Mouse (Mus musculus) adrenal gland, adult 18-20 months (tissue): ENCODE results near the gene Slc7a1. TPM values are rescaled to one million over a fixed set of nuclear protein-coding genes. Genes with fewer than 3 reads are reported as not detected.

ENCODE experiments used
- DNase-seq, 2 experiments: peaks; one replicate each; pipeline ENCODE4 v3.0.0; 2021 to 2022; ENCODE audit warnings: low spot score in 2 of 2
- total RNA-seq, 2 experiments: library from RNA; stranded (reverse); gene quantifications; 1 replicate in 1 of 2; 2 replicates in 1 of 2; pipeline ENCODE4 v1.2.3; 2021

The Slc7a1 gene
- total RNA-seq, 2 experiments from 2014 or later, result 87.0 to 94.9 TPM

DNA sequence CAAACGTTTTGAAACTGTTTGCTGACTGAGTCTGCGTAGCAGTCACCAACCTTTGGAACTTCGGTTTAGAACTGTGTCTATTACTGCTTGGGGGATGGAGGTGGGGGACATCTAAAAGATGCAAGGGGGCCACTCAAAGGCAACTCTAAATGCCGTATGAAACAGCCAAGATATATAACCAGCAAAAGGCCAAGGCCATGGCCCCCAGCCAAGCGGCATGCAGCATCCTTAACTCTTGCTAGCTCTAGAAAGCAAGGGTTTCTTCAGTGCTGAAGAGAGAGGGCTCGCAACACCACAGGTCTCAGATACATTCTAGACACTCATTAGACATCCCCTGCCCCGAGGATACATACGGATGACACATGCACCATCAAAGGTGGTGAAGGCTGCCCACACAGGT, 6.4 kb downstream of the Slc7a1 start:
- DNase-seq, result peak; percentile 59 to 66

DNA sequence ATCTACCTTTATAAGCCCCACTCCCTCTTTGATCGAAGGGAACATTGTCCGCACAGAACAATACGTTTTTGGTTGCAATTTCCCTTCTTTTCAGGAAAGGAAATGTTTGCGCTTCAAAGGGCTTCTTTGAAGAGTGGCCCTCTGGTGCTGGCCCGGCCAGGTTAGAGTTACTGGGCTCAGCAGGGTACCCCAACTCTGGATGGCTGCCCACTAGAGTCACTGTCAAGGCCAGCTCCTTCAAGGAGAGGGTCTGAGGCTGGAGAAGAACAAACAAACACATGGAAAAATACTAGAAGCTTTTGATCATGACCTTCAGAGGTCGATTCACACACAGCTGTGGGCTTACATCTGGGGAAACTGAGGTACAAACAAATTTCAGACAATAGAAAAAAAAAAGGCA, 6.9 kb downstream of the Slc7a1 start:
- DNase-seq, result no peak

DNA sequence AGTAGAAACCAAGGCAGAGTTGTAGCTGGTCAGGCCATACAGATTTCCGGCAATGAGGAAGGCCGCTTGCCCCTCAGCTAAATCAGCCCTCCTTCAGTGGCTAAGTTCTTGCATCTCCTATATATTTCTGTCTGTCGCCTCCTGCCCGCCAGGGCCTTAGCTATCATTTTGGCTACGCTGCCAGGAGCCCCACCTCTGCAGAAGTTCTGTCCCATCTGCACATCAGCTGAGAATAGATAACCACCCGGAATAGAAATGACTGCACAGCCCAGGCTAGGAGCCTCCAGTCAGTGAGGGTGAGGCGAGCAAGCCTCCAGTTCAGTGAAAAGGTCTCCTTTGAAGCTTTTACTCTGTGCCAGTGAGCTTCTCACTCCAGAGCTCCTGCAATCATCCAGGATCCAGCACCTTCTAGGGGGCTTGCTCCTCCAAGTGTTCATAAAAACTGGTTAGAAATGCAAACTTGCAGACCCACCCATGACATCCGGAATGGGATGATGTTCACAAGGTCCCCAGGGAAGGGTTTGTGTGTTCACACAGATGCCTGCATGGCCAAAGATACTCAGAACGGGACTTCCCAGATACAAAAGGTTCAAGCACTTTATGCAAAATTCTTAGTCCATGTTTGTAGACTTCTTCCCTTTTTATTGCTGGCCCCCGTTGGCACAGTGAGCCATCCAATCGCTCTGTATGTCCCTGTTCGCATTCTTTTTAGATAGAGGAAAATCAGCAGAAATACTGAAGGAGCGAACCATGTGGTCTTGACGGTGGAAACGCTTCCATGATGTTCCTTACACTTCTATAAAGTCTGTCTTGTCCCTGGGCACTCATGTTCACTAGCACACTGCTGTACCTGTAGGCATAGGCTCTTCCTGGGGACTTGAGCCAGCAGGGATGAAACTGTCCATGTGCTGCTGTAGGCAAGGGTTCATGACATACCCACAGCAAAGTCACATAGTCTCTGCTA, 10.4 kb downstream of the Slc7a1 start:
- DNase-seq, result peak in 1 of 2 experiments; percentile 4

DNA sequence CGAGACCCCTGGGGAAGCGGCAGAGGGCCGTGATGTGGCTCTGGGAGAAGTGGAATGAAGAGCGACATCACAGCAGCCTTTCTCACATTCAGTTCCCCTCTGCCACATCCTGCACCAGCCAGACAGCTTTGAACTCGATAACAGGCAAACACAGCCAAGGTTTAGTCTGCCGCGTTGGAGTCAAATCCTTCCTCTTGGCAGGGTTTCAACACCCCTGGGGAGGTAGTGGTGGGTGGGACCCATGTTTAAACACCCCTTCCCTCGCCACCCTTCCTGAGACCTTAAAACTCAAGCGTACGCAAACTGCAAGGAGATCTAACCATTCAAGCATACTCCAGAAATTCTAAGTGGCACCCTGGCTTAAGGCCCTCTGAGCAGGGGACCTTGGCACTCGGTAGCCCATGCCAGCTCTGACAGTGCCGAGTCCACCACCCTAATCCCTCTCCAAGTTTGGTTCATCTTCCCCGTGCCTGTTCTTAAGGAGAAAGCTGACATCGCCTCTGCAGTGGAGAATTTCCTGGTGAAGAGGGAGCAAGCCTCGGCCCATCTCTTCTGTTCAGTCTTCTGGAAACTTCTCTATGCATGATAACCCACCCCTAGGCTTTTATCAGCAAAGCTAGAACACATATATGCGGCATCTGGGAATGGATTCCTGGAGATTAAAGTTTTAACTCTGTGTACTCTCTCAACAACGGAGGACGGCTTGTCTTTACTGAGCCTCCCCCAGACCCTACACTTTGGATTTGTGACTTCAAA, 11.3 kb downstream of the Slc7a1 start:
- DNase-seq, result peak in 1 of 2 experiments; percentile 6

DNA sequence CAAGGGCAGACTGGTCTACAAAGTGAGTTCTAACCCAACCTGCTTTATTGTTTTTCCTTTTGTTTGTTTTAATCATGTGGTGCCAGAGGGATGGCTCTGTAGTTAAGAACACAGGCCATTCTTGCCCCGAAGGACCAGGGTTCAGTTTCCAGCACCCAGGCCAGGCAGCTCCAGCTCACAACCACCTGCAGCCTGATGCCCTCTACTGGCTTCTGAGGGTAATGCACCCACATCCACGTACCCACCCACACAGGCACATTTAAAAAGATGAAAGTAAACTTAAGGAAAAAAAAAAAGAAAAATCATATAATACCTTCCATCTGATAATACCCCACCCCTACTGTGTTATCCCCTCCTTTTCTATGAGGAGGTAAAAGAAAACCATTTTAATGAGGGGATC, 11.9 kb downstream of the Slc7a1 start:
- DNase-seq, result no peak

DNA sequence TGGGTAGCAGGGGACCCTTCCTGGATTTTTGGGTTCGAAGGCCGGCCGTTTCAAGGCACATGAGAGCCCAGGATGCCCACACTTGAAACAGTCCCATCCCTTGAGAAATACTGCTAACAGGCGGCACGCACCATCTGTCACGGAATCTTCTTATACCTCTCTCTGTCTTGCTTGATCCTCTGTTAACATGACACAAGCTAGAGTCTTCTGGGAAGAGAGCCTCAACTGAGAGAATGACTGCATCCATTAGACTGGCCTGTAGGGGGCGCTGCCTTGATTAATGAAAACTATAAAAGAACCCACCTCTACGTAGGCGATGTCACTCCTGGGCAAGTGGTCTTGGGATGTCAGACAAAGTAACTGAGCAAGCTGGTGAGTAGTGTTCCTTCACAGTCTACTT, 13.2 kb downstream of the Slc7a1 start:
- DNase-seq, result no peak

DNA sequence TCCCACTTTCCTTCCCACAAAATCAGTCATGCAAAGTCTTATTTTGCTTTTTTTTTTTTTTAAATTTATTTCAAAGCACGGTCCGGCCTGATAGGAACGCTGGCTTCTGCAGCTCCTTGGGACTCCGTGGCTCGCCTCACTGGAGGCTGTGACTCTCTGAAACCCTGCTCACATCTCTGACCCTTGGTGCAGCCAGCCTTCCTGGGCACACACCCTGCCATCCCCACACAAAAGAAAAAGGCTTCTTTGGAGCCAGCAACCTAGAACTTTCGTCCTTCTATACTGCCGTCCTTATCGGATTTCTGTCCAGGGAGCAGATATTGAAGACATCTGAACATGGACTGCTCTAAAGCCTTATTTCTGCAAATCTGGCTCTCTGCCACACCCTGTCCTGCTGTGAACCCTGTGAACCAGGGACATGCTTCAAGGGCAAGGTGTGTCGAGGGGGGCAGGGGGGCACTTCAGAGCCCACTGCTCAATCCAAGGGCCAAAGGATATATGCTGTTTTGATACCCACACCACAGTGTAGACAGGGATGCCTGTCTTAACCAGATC, 15.1 kb downstream of the Slc7a1 start:
- no peak for DNase-seq

DNA sequence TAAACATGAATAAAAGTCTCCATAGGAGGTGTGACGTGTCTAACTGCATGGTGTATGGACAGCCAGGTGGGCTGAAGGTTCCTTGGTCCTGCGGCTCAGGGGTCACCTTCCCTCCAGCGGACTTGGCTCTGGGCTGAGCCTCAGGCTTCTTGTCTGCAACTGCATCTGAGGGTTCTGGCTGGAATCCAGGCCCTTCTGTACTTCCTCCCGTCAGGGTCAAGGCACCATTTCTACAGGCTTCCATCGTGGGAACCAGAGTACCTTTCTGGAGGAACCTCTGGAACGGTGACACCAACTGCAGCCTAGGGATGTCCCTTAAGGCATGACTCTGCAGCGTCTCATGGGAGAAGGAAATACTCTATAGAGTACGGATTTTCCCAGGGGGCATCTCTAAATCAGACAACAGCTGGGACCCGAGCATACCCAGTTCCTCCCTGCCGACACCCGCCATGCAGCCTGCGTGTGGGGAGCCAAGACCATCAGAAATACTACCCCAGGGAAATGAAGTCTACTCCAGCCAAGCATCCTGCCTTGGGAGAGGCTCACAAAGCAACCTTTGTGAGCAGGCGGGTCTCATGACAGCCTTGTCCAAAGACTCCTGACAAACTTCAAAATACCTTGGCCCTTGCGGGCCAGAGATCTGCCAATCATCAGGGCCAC, 15.7 kb downstream of the Slc7a1 start:
- DNase-seq, result no peak

DNA sequence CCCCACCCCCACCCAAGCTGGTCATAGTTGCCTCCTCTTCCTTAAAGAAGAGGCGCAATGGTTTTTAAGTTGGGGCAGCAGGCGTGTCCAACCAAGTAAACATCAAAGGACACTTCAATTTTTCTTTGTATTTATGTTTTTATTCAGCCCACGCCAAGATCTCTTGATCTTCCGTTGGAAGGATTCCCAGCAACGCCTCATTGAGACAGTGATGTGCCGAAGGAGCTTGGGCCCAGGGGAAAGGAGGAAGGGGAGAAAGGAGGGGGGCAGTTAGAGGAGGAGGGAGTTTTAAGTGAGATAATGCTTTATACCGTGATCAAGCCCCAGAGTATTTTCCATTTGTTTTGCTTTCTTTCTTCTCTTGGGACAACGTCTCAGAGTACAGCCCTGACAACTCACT, 18.6 kb downstream of the Slc7a1 start:
- DNase-seq, result no peak

DNA sequence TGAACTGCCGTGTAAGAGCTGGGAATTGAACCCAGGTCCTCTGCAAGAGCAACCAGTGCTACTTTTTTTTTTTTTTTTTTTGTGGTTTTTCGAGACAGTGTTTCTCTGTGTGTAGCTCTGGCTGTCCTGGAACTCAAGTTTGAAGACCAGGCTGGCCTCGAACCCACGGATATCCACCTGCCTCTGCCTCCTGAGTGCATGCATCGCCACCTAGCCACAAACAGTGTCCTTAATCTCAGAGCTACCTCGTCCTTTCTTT, 19.5 kb downstream of the Slc7a1 start:
- no peak for DNase-seq

DNA sequence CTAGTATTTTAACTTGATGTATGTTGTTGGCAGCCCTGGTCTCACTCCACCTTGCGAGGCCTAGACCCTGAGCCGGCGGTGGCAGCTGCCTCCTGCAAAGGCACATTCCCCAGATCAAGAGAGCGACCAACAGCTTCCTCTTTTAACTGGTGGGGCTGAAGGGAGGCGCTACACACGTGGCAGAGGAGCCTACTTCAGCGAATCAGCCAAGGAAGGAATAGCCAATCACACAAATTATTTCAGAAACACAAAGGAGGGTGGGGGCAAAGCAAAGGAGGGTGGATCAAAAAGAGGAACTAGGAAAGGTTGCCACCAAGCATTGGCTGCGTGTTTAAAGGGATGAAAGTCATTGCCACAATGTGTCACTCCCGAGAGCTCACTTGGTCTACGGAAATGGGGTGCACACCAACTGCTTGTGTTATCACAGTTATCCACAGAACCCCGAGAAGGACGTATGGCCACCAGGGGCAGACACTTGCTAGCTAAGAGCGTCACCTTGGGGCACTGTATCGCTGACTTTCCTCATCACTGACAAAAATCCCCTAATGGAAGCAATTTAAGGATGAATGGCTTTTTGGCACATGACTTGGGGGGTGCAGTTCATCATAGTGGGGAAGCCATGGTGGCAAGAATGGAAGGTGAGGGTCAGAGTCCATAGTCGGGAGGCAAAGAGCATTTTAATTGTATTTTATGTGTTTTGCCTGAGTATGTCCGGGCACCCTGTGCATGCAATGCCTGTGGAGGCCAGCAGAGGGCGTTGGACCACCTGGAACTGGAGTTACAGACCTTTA, 20.1 kb downstream of the Slc7a1 start:
- no peak for DNase-seq

DNA sequence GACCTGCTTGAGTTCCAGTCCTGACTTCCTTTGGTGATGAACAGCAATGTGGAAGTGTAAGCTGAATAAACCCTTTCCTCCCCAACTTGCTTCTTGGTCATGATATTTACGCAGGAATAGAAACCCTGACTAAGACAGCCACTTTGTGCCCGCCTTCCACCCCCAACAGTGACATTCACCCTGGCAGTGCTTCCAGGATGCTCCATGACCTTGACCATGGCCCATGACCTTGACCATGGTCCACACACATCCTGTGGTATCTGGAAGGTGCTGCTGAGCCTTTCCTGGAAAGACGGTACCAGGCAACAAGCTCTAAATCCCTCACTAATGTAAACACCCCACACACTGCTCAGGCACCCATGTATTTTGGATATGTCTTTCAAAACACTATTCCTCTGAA, 21.0 kb downstream of the Slc7a1 start:
- DNase-seq, result no peak

DNA sequence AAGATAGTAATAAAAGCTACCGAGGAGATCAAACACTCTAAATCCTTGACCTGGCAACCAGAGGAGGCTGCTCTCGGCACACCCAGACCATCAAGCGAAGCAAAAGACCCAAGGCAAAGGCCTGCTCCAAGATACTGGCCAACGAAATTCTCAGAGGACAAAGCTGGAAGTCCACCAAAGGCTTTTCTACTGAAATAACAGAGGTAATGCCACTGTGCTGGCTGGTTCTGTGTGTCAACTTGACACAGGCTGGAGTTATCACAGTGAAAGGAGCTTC, 21.5 kb downstream of the Slc7a1 start:
- no peak for DNase-seq

DNA sequence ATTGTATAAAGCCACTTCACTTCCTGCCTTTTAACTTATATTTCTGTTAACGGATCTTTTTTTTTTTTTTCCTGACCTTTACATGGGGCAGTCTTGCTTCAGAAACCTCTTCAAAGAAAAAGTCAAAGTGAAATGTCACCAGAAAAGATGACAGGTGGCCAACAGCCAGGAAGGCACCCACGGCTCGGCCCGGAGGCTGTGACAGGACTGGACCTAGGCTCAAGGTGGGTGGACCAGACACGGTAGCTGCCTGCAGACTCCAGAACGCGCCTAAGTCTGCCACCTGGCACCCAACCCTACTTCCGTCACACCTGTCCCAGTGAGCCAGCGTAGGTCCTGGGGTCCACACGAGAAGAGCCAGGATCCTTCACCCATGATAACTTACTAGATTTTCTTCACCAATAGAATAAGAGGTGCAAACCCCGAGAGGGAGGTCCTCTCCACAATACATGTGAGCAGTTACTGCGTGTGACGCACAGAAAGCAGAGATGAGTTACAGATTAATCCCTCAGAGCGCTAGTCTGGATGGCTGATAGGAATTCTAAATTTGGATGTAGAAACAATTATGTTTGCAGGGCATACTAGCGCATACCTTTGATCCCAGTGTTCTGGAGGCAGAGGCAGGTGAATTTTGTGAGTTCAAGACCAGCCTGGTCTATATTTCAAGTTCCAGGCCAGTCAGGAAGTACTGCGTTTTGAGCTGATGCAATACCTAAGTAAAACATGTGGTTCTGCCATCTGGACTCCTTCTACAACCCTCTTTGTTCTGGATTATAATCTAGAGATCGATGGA, 22.1 kb downstream of the Slc7a1 start:
- DNase-seq, result peak in 1 of 2 experiments; percentile 51

DNA sequence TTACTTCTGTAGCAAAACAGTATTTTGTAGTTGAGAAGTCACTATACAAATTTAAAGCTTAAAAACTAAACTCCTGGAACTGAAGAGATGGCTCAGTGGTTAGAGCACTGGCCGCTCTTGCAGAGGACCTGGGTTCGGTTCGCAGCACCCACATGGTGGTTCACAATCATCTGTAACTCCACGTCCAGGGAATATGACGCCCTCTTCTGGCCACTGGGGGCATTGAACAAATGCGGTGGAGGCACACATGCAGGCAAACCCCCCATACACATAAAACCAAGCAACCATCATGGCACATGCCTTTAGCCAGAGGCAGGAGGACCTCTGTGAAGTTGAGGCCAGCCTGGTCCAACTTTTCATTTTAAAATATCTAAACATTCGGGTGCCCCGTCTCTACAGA, 23.3 kb downstream of the Slc7a1 start:
- DNase-seq, result no peak

DNA sequence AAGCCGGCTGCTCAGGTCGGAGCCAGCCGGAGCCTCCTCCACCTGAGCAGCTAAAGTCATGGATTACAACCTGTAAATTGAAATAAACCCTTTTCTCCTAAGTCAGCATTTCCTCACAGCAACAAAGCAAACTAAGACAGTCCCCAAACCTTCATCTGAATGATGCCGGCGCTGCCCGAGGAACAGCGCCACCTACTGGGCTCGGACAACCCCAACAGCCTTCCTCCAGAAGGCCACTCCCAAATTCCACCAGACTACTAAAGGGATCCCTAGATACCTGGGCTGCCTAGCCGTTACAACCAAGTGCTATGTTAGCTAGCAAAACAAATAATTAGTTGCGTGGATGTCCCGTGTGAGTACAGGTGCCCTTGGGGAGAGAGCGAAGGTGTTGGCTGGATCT, 24.2 kb downstream of the Slc7a1 start:
- no peak for DNase-seq

DNA sequence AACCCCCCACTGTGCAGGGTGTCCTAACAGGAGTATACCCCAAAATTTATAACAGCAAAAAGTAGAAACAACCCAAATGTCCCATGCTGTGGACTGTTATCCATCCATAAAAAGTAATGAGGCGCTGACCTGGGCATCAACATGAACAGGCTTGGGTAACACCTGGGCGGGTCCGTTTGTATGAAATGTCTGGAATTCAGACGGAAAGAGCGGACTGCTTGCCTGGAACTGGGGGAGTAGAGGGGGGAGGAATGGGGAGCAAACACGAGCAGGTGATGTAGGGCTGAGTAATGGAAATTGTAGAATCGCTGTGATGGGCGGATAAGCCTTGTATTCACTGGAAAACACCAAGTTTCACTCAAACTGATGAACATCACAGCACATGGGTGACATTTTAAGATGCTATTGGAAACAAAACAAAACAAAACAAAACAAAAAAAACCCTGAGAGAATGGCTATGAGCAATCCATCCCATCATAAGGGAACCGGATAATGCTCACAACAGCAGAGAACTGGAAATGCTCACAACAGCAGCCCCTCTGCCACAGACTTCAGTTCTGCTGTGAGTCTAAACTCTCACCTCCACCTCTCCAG, 26.5 kb downstream of the Slc7a1 start:
- no peak for DNase-seq

DNA sequence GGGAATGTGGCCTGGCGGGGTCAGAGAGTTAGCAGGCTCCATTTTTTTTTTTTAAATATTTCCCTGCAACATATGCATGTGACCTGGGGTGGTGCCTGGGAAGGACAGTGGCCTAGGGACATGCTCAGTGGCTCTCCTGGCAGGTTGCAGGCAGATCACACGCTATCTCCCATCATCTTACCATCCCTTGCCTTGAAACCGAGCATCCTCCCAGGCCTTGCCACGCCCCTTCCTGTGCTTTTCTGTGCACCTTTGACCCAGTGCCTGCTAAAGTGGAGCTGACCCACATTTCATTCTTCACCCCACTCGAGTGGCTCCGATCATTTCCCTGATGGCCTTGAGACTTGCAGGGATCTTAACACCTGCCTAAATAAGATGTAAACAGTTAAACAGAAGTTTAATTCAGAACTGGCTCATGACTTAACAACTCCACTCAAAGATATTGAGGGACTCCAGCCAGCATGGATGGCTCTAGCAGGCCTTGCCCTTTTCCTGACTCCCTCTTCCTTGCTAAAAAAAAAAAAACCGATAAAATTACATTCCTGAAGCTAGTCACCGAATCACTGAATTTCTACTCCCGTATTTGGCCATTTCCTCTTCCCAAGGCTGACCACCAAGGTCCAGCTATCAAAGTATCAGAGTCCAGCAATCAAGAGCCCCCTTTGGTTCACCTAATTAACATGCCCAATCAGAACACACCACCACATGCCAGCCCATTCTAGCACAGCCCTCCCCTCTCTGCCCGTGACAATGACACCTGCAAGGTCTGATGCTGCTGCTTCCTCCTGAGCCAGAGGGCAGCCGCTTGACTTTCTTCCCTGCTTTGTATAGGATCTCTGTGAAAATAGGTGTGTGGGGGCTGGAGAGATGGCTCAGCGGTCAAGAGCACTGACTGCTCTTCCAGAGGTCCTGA, 27.4 kb downstream of the Slc7a1 start:
- no peak for DNase-seq

DNA sequence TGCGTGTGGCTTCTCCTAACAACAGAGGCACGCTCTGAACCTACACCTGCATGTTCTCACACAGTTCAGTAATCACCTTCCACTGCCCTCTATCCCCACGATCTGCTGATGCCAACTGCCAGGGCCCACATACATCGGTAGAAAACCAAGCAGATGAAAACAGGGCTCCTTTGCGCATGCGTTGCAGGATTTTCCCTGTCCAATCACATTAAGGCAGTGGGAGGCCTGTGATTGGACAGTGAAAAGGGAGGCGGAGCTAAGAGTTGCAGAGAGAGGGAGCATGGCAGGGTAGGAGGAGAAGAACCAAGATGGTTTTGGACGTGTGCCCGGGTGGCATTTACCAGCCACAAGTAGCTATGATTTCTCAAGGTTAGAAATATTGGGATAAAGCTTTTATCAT, 28.3 kb downstream of the Slc7a1 start:
- no peak for DNase-seq
